Comparison of ENCODE assay signal across 8 mouse cellular contexts in the genomic region with DNA sequence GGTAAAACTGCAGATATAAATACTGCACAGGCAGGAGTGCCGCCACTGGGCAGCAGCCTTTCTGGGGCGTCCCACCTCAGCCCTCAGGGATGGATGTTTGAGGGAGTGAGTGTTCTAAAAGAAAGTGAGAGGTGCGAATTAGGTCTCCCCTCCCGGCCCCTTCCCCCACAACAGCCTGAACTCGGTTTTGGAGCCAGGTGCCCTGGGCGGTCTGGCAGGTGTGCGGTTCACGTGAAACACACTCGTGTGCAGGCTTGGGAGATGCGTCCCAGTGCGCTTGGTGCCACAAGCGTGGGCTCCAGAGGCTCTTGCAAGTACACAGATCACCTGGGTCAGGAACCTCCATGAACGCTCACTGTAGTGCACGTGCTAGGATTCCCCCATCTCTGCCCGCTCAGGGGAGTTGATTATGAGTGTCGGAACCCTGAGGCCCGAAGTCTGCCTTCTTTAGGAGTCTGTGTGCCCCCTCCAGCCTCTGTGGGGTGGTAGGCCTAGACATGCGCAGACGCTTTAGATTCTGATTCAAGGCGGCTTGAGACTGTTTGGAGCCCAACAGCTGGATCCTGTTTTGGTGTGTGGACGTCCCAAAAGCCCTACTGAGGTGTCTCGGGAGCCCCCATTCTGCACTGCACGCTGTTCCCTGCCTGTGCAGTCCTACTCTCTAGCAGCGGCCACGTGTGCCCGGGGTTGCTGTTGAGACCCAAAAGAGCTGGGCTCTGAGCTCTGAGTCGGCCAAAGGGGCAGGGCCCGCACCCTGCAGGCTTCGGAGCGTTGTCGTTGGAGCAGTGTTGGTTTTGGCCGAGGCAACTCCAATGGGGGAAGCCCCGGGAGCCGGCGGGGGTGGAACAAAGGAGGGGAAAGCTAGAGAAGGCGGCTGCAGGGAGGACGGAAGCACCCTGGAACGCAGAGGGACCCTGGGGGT. TPM values are rescaled to one million over a fixed set of nuclear protein-coding genes. Genes with fewer than 3 reads are reported as not detected.
DNase-seq lines count a peak whose midpoint lies in the region; ATAC-seq lines count a peak whose summit lies in the region.

No protein-coding gene starts in this region.

- no peak for ATAC-seq in frontal cortex, adult (ENCODE audit: low TSS enrichment)

- peak; percentile 75 for DNase-seq in layer of hippocampus, postnatal 14 days (ENCODE audit: low spot score in 2 of 2)
- no peak for DNase-seq in layer of hippocampus, adult 8-10 months (ENCODE audit: low spot score in 2 of 2)
- peak; percentile 76 for DNase-seq in cerebellum, adult 9-11 months
- DNase-seq in heart, adult 9 months (ENCODE audit: low spot score in 2 of 2) = peak; percentile 83 to 85
- peak; percentile 52 for DNase-seq in kidney, adult 9 months
- peak; percentile 76 to 89 for DNase-seq in lung, postnatal 4 days
- no peak for DNase-seq in MN1 (ENCODE audit: low spot score)

RNA-seq across cellular contexts. Expression of a gene that starts 14.1 kb away (rescaled TPM):
- 100 to 1,000 TPM; 519 to 562 TPM for total RNA-seq in layer of hippocampus, postnatal 14 days (2021)
- 100 to 1,000 TPM; 453 to 552 (median 494) TPM for total RNA-seq in layer of hippocampus, adult 8-10 months (2022)

RNA-seq across cellular contexts. Expression of a gene that starts 36.6 kb away (rescaled TPM):
- total RNA-seq in layer of hippocampus, postnatal 14 days (2021) = 1 to 10 TPM; 7.4 to 8.6 TPM
- total RNA-seq in layer of hippocampus, adult 8-10 months (2022) = 10 to 100 TPM in 1 of 4 experiments, 1 to 10 TPM in 3; 8.4 to 10.5 (median 8.9) TPM

RNA-seq across cellular contexts. Expression of a gene that starts 45.3 kb away (rescaled TPM):
- total RNA-seq in layer of hippocampus, postnatal 14 days (2021) = 10 to 100 TPM; 19.4 to 20.4 TPM
- total RNA-seq in layer of hippocampus, adult 8-10 months (2022) = 10 to 100 TPM; 21.6 to 27.7 (median 23.3) TPM

RNA-seq across cellular contexts. Expression of a gene that starts 54.4 kb away (rescaled TPM):
- 10 to 100 TPM; 59.4 to 64.8 TPM for total RNA-seq in layer of hippocampus, postnatal 14 days (2021)
- 10 to 100 TPM; 66.4 to 76.2 (median 70.5) TPM for total RNA-seq in layer of hippocampus, adult 8-10 months (2022)

Comparison
In these comparisons a context has a peak if more than half of its experiments do, and no peak if none do; other contexts are left out.
1. DNase-seq: peak in layer of hippocampus, postnatal 14 days (2 of 2), cerebellum, adult 9-11 months (single experiment), heart, adult 9 months (2 of 2), kidney, adult 9 months (single experiment) and lung, postnatal 4 days (2 of 2); none in layer of hippocampus, adult 8-10 months (0 of 2) and MN1 (single experiment).